Mouse (Mus musculus) G1E (cell line): ENCODE data around the gene Ptprg.

Source experiments
- CTCF ChIP-seq: IDR thresholded peaks from 2 replicates; pipeline ENCODE4 v1.5.1; 2012; ENCODE audit warnings: low read depth, low read length, inconsistent platforms, mixed read lengths
- GATA1 ChIP-seq: IDR thresholded peaks from 2 replicates; pipeline ENCODE4 v1.6.1; 2012; ENCODE audit warnings: borderline replicate concordance, low read length, inconsistent platforms, mixed read lengths
- GATA2 ChIP-seq: IDR thresholded peaks from 2 replicates; pipeline ENCODE4 v1.6.1; 2012; ENCODE audit warnings: low read depth, low read length, inconsistent platforms, borderline replicate concordance
- POLR2AphosphoS5 ChIP-seq: IDR thresholded peaks from 2 replicates; pipeline ENCODE4 v1.6.1; 2012; ENCODE audit warnings: low read depth, low read length, inconsistent platforms; ENCODE audit not compliant: insufficient replicate concordance
- TAL1 ChIP-seq: conservative IDR thresholded peaks from 2 replicates; pipeline ENCODE4 v1.6.1; 2012; ENCODE audit warnings: low read depth, low read length, inconsistent platforms, mixed read lengths

DNA sequence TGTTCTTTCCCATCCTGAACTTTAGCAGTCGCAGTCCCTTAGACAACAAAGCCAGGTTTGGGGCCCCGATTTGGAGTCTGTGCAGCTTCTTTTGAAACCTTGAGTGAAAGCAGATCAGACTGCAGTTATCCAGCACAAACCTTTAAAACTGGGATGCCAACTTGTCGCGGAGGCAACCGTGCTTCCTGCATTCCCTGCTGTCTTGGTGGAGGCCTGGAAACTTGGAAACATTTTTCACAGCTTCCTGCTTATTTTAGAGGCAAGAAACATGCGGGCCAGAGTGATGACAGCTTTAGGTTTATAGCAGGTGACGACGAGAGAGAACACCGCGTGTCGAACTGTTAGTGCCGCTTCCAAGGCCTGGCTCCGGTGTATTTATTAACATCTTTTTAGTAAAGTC lies 342.2 kb downstream of the Ptprg start:
- no peak for TF ChIP-seq CTCF
- no peak for TF ChIP-seq GATA1
- no peak for TF ChIP-seq TAL1
- no peak for TF ChIP-seq POLR2AphosphoS5
- no peak for TF ChIP-seq GATA2
